Mouse (Mus musculus) limb, embryonic 11.5 days (tissue): ENCODE results near the gene Cltrn. TPM values are rescaled to one million over a fixed set of nuclear protein-coding genes. Genes with fewer than 3 reads are reported as not detected.

ENCODE experiments used
- ATAC-seq: fragments of 200-750 bp; cut with Nextera tagmentation; 2 replicates; pipeline ENCODE4 v1.8.0; 2017; ENCODE audit warnings: low read depth; ENCODE audit not compliant: insufficient number of reproducible peaks, low FRiP score, low TSS enrichment
- DNase-seq: peaks from one replicate; pipeline ENCODE4 v3.0.0-alpha.2; 2015; ENCODE audit warnings: low spot score
- H3K27ac ChIP-seq: fragments of 300-500 bp; sonication (generic); replicated peaks from 2 replicates; pipeline ENCODE4 v1.5.1; 2014; ENCODE audit warnings: low read depth, mild to moderate bottlenecking, low read length
- H3K27me3 ChIP-seq: fragments of 300-500 bp; sonication (generic); 2 replicates; pipeline ENCODE4 v1.6.1; 2014; ENCODE audit warnings: mild to moderate bottlenecking, low read length, mixed read lengths; ENCODE audit not compliant: control insufficient read depth, insufficient read depth
- H3K36me3 ChIP-seq: fragments of 300-500 bp; sonication (generic); 2 replicates; pipeline ENCODE4 v1.6.1; 2014; ENCODE audit warnings: mild to moderate bottlenecking, low read length, moderate library complexity, mixed read lengths; ENCODE audit not compliant: control insufficient read depth, insufficient read depth
- H3K4me1 ChIP-seq: fragments of 300-500 bp; sonication (generic); 2 replicates; pipeline ENCODE4 v1.6.1; 2014; ENCODE audit warnings: low read length, mixed read lengths; ENCODE audit not compliant: control insufficient read depth, insufficient read depth
- H3K4me2 ChIP-seq: fragments of 300-500 bp; sonication (generic); 2 replicates; pipeline ENCODE4 v1.6.1; 2014; ENCODE audit warnings: low read depth, mild to moderate bottlenecking, moderate library complexity; ENCODE audit not compliant: severe bottlenecking
- H3K4me3 ChIP-seq: fragments of 300-500 bp; sonication (generic); 2 replicates; pipeline ENCODE4 v1.5.1; 2014; ENCODE audit warnings: low read depth, low read length
- H3K9ac ChIP-seq: fragments of 300-500 bp; sonication (generic); 2 replicates; pipeline ENCODE4 v1.6.1; 2014; ENCODE audit warnings: mild to moderate bottlenecking, low read length
- H3K9me3 ChIP-seq: fragments of 300-500 bp; sonication (generic); 2 replicates; pipeline ENCODE4 v1.6.1; 2016; ENCODE audit warnings: low read length; ENCODE audit not compliant: control insufficient read depth
- WGBS: fragments of 180-500 bp; shearing (Covaris S2); extraction: QIAGEN DNeasy Blood & Tissue Kit; methylation state at CpG from one replicate; pipeline ENCODE4 v1.1.7; 2014; 5-methylcytosine and 5-hydroxymethylcytosine counted together
- polyA plus RNA-seq: library from polyadenylated mRNA; unstranded; fragments of >200 nt; fragmentation: Nextera tagmentation; extraction: Ambion mirVana; gene quantifications from 2 replicates; pipeline ENCODE4 v1.2.1, GENCODE M21; 2014

The Cltrn gene
- polyA plus RNA-seq, result not detected in 2 replicates

DNA sequence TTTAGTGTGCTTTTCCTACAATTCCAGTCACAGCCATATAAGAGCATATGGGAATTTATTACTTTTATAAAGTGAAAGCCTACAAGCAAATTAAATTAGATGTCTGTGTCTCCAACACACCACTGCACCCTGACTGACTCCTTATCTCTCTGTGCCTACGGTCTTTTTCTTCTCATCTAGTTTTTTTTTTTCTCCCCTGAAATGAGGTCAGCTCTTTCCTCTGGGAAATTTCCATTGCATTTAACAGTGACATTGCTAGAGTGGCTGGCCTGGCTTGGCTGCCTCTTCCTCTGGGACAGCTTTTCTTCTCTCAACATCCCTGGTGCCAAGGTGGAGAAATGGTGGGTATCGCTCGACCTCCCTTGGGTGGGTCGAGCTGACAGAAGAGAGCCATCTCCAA is at the start of gene Cltrn:
Cltrn (plus strand) TSS at position 249 of the 400 bp plus-strand sequence.
- 91% methylated on average over 4 of the region's 4 CpGs for WGBS
- no peak within 1 kb of the TSS for H3K9ac ChIP-seq
- no peak within 1 kb of the TSS for H3K4me3 ChIP-seq
- no peaks in the 10 kb centered on the region for H3K36me3 ChIP-seq
- H3K9me3 ChIP-seq, result no peaks in the 10 kb centered on the region
- ATAC-seq, result no peak
- no peak within 1 kb of the TSS for H3K27ac ChIP-seq
- no peak for DNase-seq
- no peaks in the 10 kb centered on the region; the same call in 1 of the 2 replicates for H3K27me3 ChIP-seq
- H3K4me1 ChIP-seq, result no peaks in the 10 kb centered on the region
- H3K4me2 ChIP-seq, result no peak within 1 kb of the TSS

DNA sequence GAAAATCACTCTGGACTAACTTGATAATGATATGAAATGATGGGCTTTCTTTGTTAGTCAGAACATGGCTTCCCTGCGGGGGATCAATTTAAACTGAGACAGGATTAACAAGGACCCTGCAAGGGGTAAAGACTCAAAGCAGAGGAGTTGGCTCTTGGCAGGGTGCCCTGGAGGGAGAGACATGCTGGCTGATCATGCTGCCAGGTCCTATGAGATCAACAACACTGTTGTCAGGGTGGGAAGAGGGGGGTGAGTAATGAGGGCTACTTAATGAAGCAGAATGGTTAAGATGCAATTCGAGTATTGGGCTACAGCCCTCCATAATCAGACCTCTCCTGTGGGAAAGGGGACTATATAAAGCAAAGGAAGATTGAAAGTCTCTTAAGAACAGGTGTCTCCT is 49.7 kb upstream of the Cltrn start:
- Histone ChIP-seq H3K27ac (no peak overlapping the region), H3K4me3 (no peak overlapping the region), H3K9ac (no peak overlapping the region), H3K36me3 (no peaks in the 10 kb centered on the region), H3K4me2 (no peak overlapping the region), H3K4me1 (no peaks in the 10 kb centered on the region), H3K9me3 (no peaks in the 10 kb centered on the region), H3K27me3 (0 out of 2 replicates have a peak, but pooled peaks cover 3% of the 10 kb centered on the region)
- DNase-seq (no peak), ATAC-seq (no peak)
- 59% methylated on average over 2 of the region's 2 CpGs for WGBS

DNA sequence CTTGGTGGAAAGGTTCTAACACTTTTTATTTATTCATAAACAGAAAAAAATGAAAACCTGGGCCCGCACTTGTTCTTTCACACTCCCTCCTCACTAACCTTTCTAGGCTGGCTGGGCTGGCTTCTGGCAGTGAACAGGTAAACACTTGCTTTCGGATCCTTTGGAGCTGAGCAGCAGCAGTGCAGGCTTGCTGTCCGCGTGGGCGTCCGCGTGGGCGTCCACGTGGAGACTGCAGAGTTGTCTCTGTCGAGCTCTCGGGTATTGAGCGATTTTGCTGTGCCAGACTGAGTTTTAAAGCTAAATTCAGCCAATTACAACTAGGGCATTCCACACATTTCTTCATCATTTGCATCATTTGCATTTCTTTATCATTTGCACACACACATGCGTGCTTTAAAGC is 46.6 kb upstream of the Cltrn start:
- Histone ChIP-seq H3K36me3 (no peaks in the 10 kb centered on the region), H3K27ac (no peak overlapping the region), H3K4me3 (no peak overlapping the region), H3K4me2 (no peak overlapping the region), H3K9me3 (no peaks in the 10 kb centered on the region), H3K9ac (no peak overlapping the region), H3K27me3 (no peaks in the 10 kb centered on the region; the same call in 1 of the 2 replicates), H3K4me1 (no peaks in the 10 kb centered on the region)
- DNase-seq, result no peak
- no peak for ATAC-seq
- WGBS, result 69% methylated on average over 13 of the region's 13 CpGs

DNA sequence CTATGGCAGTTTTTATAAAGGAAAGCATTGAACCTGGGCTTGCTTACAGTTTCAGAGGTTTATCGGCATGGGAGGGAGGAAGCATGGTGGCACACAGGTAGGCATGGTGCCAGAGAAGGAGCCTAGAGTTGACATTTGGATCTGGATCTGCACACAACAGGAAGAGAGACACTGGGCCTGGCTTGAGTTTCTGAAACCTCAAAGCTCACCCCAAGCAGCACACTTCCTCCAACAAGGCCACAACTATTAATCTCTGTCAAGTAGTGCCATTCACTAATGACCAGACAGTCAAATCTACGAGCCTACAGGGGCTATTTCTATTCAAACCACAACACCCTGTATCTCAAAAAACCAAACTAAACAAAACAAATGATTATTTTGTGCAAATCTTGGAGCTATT is 41.9 kb upstream of the Cltrn start:
- Histone ChIP-seq H3K4me3 (no peak overlapping the region), H3K4me2 (no peak overlapping the region), H3K9ac (no peak overlapping the region), H3K9me3 (no peaks in the 10 kb centered on the region), H3K4me1 (no peaks in the 10 kb centered on the region), H3K27me3 (no peaks in the 10 kb centered on the region; the same call in 1 of the 2 replicates), H3K27ac (no peak overlapping the region), H3K36me3 (no peaks in the 10 kb centered on the region)
- DNase-seq (no peak), ATAC-seq (no peak)
- 69% methylated on average over 2 of the region's 2 CpGs for WGBS

GRCm38 (mm10) chrX:164055726-164056125 is 32.9 kb upstream of the Cltrn start:
- H3K4me2 ChIP-seq, result no peak overlapping the region
- DNase-seq (no peak), ATAC-seq (no peak)
- no peaks in the 10 kb centered on the region for H3K9me3 ChIP-seq
- 0 out of 2 replicates have a peak, but pooled peaks cover 7% of the 10 kb centered on the region for H3K27me3 ChIP-seq
- no peaks in the 10 kb centered on the region for H3K36me3 ChIP-seq
- H3K4me3 ChIP-seq, result no peak overlapping the region
- no peak overlapping the region for H3K27ac ChIP-seq
- WGBS, result 96% methylated on average over 4 of the region's 4 CpGs
- H3K4me1 ChIP-seq, result no peaks in the 10 kb centered on the region
- H3K9ac ChIP-seq, result no peak overlapping the region

GRCm38 (mm10) chrX:164058523-164058922 is 30.1 kb upstream of the Cltrn start:
- H3K27me3 ChIP-seq, result 0 out of 2 replicates have a peak, but pooled peaks cover 7% of the 10 kb centered on the region
- no peak for DNase-seq

GRCm38 (mm10) chrX:164059070-164059469 is 29.6 kb upstream of the Cltrn start:
- Histone ChIP-seq H3K27ac (no peak overlapping the region), H3K4me2 (no peak overlapping the region), H3K36me3 (no peaks in the 10 kb centered on the region), H3K4me3 (no peak overlapping the region), H3K4me1 (no peaks in the 10 kb centered on the region), H3K9ac (no peak overlapping the region), H3K9me3 (no peaks in the 10 kb centered on the region), H3K27me3 (0 out of 2 replicates have a peak, but pooled peaks cover 7% of the 10 kb centered on the region)
- ATAC-seq, result no peak
- 77% methylated on average over 4 of the region's 4 CpGs for WGBS
- no peak for DNase-seq

More at GRCm38 (mm10) chrX:164058523-164058922, 30.1 kb upstream of the Cltrn start:
- WGBS, result 76% methylated on average over 3 of the region's 3 CpGs
- Histone ChIP-seq H3K36me3 (no peaks in the 10 kb centered on the region), H3K27ac (no peak overlapping the region), H3K9ac (no peak overlapping the region), H3K9me3 (no peaks in the 10 kb centered on the region), H3K4me1 (no peaks in the 10 kb centered on the region), H3K4me3 (no peak overlapping the region), H3K4me2 (no peak overlapping the region)
- no peak for ATAC-seq

- no peak overlapping the region for H3K27ac ChIP-seq
- no peak overlapping the region for H3K4me2 ChIP-seq
- no peaks in the 10 kb centered on the region for H3K27me3 ChIP-seq
- no peak overlapping the region for H3K9ac ChIP-seq
- no peaks in the 10 kb centered on the region for H3K9me3 ChIP-seq
- H3K4me1 ChIP-seq, result no peaks in the 10 kb centered on the region
- ATAC-seq, result no peak
- H3K4me3 ChIP-seq, result no peak overlapping the region
- peak; percentile 76 for DNase-seq
- no peaks in the 10 kb centered on the region for H3K36me3 ChIP-seq
- WGBS, result 9% methylated on average over 2 of the region's 2 CpGs
Measured at GRCm38 (mm10) chrX:164066185-164066584, 22.4 kb upstream of the Cltrn start.

DNA sequence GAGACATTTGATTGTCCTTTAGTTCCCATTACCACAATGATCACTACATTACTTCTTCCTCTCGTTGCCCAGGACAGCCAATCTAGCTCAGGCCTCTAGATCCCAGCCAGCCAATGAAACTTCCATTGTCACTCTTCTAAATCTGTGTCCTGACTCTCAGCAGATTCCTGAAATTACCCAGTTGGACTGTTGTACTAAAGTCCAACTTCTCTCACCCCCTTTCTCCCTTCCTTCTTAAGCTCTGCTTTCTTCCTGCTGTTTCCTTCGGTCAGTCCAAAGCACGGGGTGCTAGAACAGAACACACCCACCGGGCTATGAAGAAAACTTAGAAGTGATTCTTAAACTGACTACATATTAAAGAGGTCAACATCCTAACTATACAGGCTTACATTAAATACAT is 19.7 kb upstream of the Cltrn start:
- H3K9me3 ChIP-seq, result no peaks in the 10 kb centered on the region
- H3K36me3 ChIP-seq, result no peaks in the 10 kb centered on the region
- no peaks in the 10 kb centered on the region for H3K27me3 ChIP-seq
- H3K27ac ChIP-seq, result no peak overlapping the region
- WGBS, result 90% methylated on average over 4 of the region's 4 CpGs
- ATAC-seq, result no peak
- no peak overlapping the region for H3K9ac ChIP-seq
- H3K4me3 ChIP-seq, result no peak overlapping the region
- H3K4me1 ChIP-seq, result no peaks in the 10 kb centered on the region
- no peak for DNase-seq
- no peak overlapping the region for H3K4me2 ChIP-seq
